Mouse (Mus musculus) kidney, postnatal 0 days (tissue): Measurements from ENCODE around the gene Plekhm2. TPM values are rescaled to one million over a fixed set of nuclear protein-coding genes. Genes with fewer than 3 reads are reported as not detected.

Source experiments
- ATAC-seq: fragments of 200-750 bp; cut with Nextera tagmentation; replicated peaks from 2 replicates; pipeline ENCODE4 v1.8.0; 2017; ENCODE audit warnings: low read depth, moderate number of reproducible peaks, moderate TSS enrichment, moderate library complexity; ENCODE audit not compliant: low FRiP score
- DNase-seq: peaks from one replicate; pipeline ENCODE4 v3.0.0-alpha.2; 2016; ENCODE audit warnings: low spot score
- H3K27ac ChIP-seq: fragments of 300-500 bp; sonication (generic); 2 replicates; pipeline ENCODE4 v1.5.1; 2014; ENCODE audit warnings: mild to moderate bottlenecking
- H3K27me3 ChIP-seq: fragments of 300-500 bp; sonication (generic); 2 replicates; pipeline ENCODE4 v1.6.1; 2014; ENCODE audit warnings: low read length, mixed read lengths; ENCODE audit not compliant: insufficient read depth
- H3K36me3 ChIP-seq: fragments of 300-500 bp; sonication (generic); 2 replicates; pipeline ENCODE4 v1.6.1; 2014; ENCODE audit warnings: low read length, mixed read lengths; ENCODE audit not compliant: insufficient read depth
- H3K4me1 ChIP-seq: fragments of 300-500 bp; sonication (generic); replicated peaks from 2 replicates; pipeline ENCODE4 v1.6.1; 2014; ENCODE audit warnings: antibody characterized with exemption, low read length, mixed read lengths; ENCODE audit not compliant: insufficient read depth
- H3K4me2 ChIP-seq: fragments of 300-500 bp; sonication (generic); 2 replicates; pipeline ENCODE4 v1.6.1; 2014; ENCODE audit warnings: mild to moderate bottlenecking, low read length, moderate library complexity, mixed read lengths
- H3K4me3 ChIP-seq: fragments of 300-500 bp; sonication (generic); replicated peaks from 2 replicates; pipeline ENCODE4 v1.5.1; 2014; ENCODE audit warnings: low read depth, low read length
- H3K9ac ChIP-seq: fragments of 300-500 bp; sonication (generic); 2 replicates; pipeline ENCODE4 v1.6.1; 2014; ENCODE audit warnings: low read depth, low read length
- H3K9me3 ChIP-seq: fragments of 300-500 bp; sonication (generic); replicated peaks from 2 replicates; pipeline ENCODE4 v1.6.1; 2016; ENCODE audit warnings: low read length, inconsistent platforms, mixed read lengths
- CTCF ChIP-seq: IDR thresholded peaks from 2 replicates; pipeline ENCODE4 v1.5.1; 2016; ENCODE audit warnings: antibody characterized with exemption, low read depth, mild to moderate bottlenecking, moderate library complexity
- WGBS: fragments of 180-500 bp; shearing (Covaris S2); extraction: QIAGEN DNeasy Blood & Tissue Kit; methylation state at CpG from one replicate; pipeline ENCODE4 v1.1.7; 2014; 5-methylcytosine and 5-hydroxymethylcytosine counted together
- polyA plus RNA-seq: library from polyadenylated mRNA; unstranded; fragments of >200 nt; fragmentation: Nextera tagmentation; extraction: Ambion mirVana; gene quantifications from 2 replicates; pipeline ENCODE4 v1.2.1, GENCODE M21; 2015

The Plekhm2 gene
- polyA plus RNA-seq, 1 experiment from 2014 or later = 6.2 TPM

- Histone ChIP-seq H3K27ac (no peak overlapping the region), H3K4me1 (0 out of 2 replicates have a peak, but pooled peaks cover 6% of the 10 kb centered on the region), H3K9ac (no peak overlapping the region), H3K4me3 (no peak overlapping the region), H3K27me3 (no peaks in the 10 kb centered on the region), H3K9me3 (no peaks in the 10 kb centered on the region), H3K4me2 (no peak overlapping the region), H3K36me3 (peaks cover 37% of the 10 kb centered on the region)
- DNase-seq (peak; percentile 44), ATAC-seq (no peak)
- TF ChIP-seq CTCF = peak; percentile 73
- 80% methylated on average over 19 of the region's 19 CpGs for WGBS
Measured at GRCm38 (mm10) chr4:141624983-141625773, 39.5 kb downstream of the Plekhm2 start.

GRCm38 (mm10) chr4:141624134-141624533, 40.6 kb downstream of the Plekhm2 start:
- peaks cover 26% of the 10 kb centered on the region for H3K36me3 ChIP-seq
- no peak overlapping the region for H3K4me3 ChIP-seq
- 92% methylated on average over 8 of the region's 8 CpGs for WGBS
- no peak for DNase-seq
- 0 out of 2 replicates have a peak, but pooled peaks cover 6% of the 10 kb centered on the region for H3K4me1 ChIP-seq
- peak overlapping the region; percentile 76; the same call in 1 of the 2 replicates for H3K27ac ChIP-seq
- no peaks in the 10 kb centered on the region for H3K27me3 ChIP-seq
- no peak for TF ChIP-seq CTCF
- H3K4me2 ChIP-seq = no peak overlapping the region
- no peak for ATAC-seq
- H3K9me3 ChIP-seq = no peaks in the 10 kb centered on the region
- no peak overlapping the region for H3K9ac ChIP-seq

- Histone ChIP-seq H3K9ac (peak within 1 kb of the TSS; percentile 13; the same call in 1 of the 2 replicates), H3K27me3 (no peaks in the 10 kb centered on the region), H3K4me1 (0 out of 2 replicates have a peak, but pooled peaks cover 6% of the 10 kb centered on the region), H3K4me3 (no peak within 1 kb of the TSS), H3K9me3 (no peaks in the 10 kb centered on the region), H3K27ac (peak within 1 kb of the TSS; percentile 76), H3K36me3 (peaks cover 24% of the 10 kb centered on the region), H3K4me2 (no peak within 1 kb of the TSS)
- DNase-seq (peak; percentile 68), ATAC-seq (peak; percentile 90)
- WGBS = 45% methylated on average over 1 of the region's 1 CpGs
- TF ChIP-seq CTCF = peak; percentile 21; the same call in 1 of the 2 replicates
Measured at GRCm38 (mm10) chr4:141623666-141624065, 41.0 kb downstream of the Plekhm2 start, which contains the start of gene Slc25a34. Gene Slc25a34 (minus strand): TSS chr4:141623821.

GRCm38 (mm10) chr4:141623037-141623436, 41.7 kb downstream of the Plekhm2 start:
- 82% methylated on average over 11 of the region's 11 CpGs for WGBS
- H3K4me2 ChIP-seq = no peak overlapping the region
- peak; percentile 10; the same call in 1 of the 2 replicates for ATAC-seq
- H3K4me1 ChIP-seq = 0 out of 2 replicates have a peak, but pooled peaks cover 8% of the 10 kb centered on the region
- no peak overlapping the region for H3K4me3 ChIP-seq
- H3K36me3 ChIP-seq = peaks cover 21% of the 10 kb centered on the region
- H3K9ac ChIP-seq = 0 out of 2 replicates have a peak overlapping the region, but pooled peaks have one; percentile 13
- DNase-seq = no peak
- H3K27me3 ChIP-seq = no peaks in the 10 kb centered on the region
- TF ChIP-seq CTCF = no peak
- no peaks in the 10 kb centered on the region for H3K9me3 ChIP-seq
- H3K27ac ChIP-seq = peak overlapping the region; percentile 76

GRCm38 (mm10) chr4:141622580-141622979, 42.1 kb downstream of the Plekhm2 start:
- ATAC-seq (no peak), DNase-seq (no peak)
- H3K27ac ChIP-seq = peak overlapping the region; percentile 76; the same call in 1 of the 2 replicates
- 63% methylated on average over 5 of the region's 5 CpGs for WGBS
- H3K9me3 ChIP-seq = no peaks in the 10 kb centered on the region
- peaks cover 16% of the 10 kb centered on the region for H3K36me3 ChIP-seq
- H3K27me3 ChIP-seq = no peaks in the 10 kb centered on the region
- no peak for TF ChIP-seq CTCF
- no peak overlapping the region for H3K4me3 ChIP-seq
- H3K4me1 ChIP-seq = peaks cover 13% of the 10 kb centered on the region; the same call in 1 of the 2 replicates
- H3K4me2 ChIP-seq = no peak overlapping the region
- no peak overlapping the region for H3K9ac ChIP-seq

DNA sequence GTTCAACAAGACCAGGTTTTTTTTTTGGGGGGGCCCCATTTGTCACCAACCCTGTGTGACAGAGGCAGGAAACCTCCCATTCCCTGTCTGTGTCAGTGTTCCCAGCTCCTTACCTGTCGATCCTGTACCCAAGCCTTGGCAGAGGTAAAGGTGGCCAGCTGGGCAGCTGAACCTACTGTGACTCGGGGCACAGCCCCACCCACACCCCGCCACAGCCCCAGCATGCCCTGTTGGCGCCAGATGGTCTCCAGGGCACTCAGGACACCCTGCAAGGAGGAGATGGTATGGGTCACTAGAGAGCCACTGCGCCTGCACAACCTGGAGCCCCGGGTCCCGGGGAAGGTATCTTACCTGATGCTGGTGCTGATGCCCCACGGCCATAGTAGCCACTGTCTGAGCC, 42.6 kb downstream of the Plekhm2 start:
- no peak for TF ChIP-seq CTCF
- 84% methylated on average over 8 of the region's 8 CpGs for WGBS
- Histone ChIP-seq H3K4me1 (peaks cover 17% of the 10 kb centered on the region; the same call in 1 of the 2 replicates), H3K9me3 (no peaks in the 10 kb centered on the region), H3K9ac (no peak overlapping the region), H3K27ac (no peak overlapping the region), H3K27me3 (no peaks in the 10 kb centered on the region), H3K4me2 (no peak overlapping the region), H3K36me3 (peaks cover 13% of the 10 kb centered on the region; the same call in 1 of the 2 replicates), H3K4me3 (no peak overlapping the region)
- ATAC-seq (no peak), DNase-seq (no peak)
